Mouse (Mus musculus) embryonic facial prominence, embryonic 14.5 days (tissue): ENCODE measurements at regions not wholly inside any gene's neighbourhood (a gene's known extent, or its start where the extent isn't known, plus 50 kb on each side); places are given as distances from the start of the nearest gene placed in this dataset.

ENCODE experiments used
- ATAC-seq: fragments of 200-750 bp; cut with Nextera tagmentation; 2 replicates; pipeline ENCODE4 v1.8.0; 2017; ENCODE audit warnings: low read depth, moderate number of reproducible peaks, moderate TSS enrichment
- DNase-seq: peaks from one replicate; pipeline ENCODE4 v3.0.0-alpha.2; 2015; ENCODE audit warnings: low spot score
- H3K27ac ChIP-seq: fragments of 300-500 bp; sonication (generic); replicated peaks from 2 replicates; pipeline ENCODE4 v1.5.1; 2014; ENCODE audit warnings: low read depth, mild to moderate bottlenecking, low read length, moderate library complexity
- H3K27me3 ChIP-seq: fragments of 300-500 bp; sonication (generic); replicated peaks from 2 replicates; pipeline ENCODE4 v1.6.1; 2014; ENCODE audit warnings: low read length; ENCODE audit not compliant: control insufficient read depth, insufficient read depth
- H3K36me3 ChIP-seq: fragments of 300-500 bp; sonication (generic); 2 replicates; pipeline ENCODE4 v1.6.1; 2014; ENCODE audit warnings: low read length, mixed read lengths; ENCODE audit not compliant: control insufficient read depth, insufficient read depth
- H3K4me1 ChIP-seq: fragments of 300-500 bp; sonication (generic); 2 replicates; pipeline ENCODE4 v1.6.1; 2014; ENCODE audit warnings: antibody characterized with exemption, low read length; ENCODE audit not compliant: control insufficient read depth, insufficient read depth
- H3K4me2 ChIP-seq: fragments of 300-500 bp; sonication (generic); 2 replicates; pipeline ENCODE4 v1.6.1; 2014; ENCODE audit warnings: low read depth, mild to moderate bottlenecking, low read length, moderate library complexity, mixed read lengths
- H3K4me3 ChIP-seq: fragments of 300-500 bp; sonication (generic); 2 replicates; pipeline ENCODE4 v1.5.1; 2014; ENCODE audit warnings: low read depth, mild to moderate bottlenecking, low read length
- H3K9ac ChIP-seq: fragments of 300-500 bp; sonication (generic); 2 replicates; pipeline ENCODE4 v1.6.1; 2014; ENCODE audit warnings: low read depth, mild to moderate bottlenecking, low read length, moderate library complexity, mixed read lengths
- H3K9me3 ChIP-seq: fragments of 300-500 bp; sonication (generic); 2 replicates; pipeline ENCODE4 v1.6.1; 2016; ENCODE audit warnings: low read length; ENCODE audit not compliant: control insufficient read depth
- WGBS: fragments of 180-500 bp; shearing (Covaris S2); extraction: QIAGEN DNeasy Blood & Tissue Kit; methylation state at CpG from one replicate; pipeline ENCODE4 v1.1.7; 2014; 5-methylcytosine and 5-hydroxymethylcytosine counted together

DNA sequence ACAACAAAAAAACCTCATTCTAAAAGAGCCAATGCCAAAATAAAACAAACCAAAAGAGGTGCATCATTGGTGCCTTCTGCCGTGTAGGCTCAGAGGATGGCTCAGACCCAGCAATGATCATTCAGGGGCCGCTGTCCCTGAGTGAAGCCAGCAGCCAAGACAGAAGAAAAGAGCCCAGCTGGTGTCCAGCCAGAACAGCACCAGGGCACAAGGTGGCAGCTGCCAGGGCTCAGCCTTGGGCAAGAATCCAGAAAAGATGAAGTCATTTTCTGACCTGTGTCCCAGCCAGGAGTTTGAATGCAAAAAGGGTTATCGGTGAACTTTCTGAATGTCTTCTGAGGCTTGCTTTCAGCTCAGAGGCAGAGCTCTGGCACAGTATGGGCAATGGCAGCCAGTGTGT lies 104.8 kb upstream of the Spata13 start:
- no peaks in the 10 kb centered on the region for H3K27me3 ChIP-seq
- H3K4me2 ChIP-seq, result no peak overlapping the region
- H3K4me3 ChIP-seq, result no peak overlapping the region
- 68% methylated on average over 3 of the region's 3 CpGs for WGBS
- no peak for ATAC-seq
- peak; percentile 17 for DNase-seq
- H3K36me3 ChIP-seq, result no peaks in the 10 kb centered on the region
- H3K9me3 ChIP-seq, result no peaks in the 10 kb centered on the region
- peaks cover 11% of the 10 kb centered on the region for H3K4me1 ChIP-seq
- no peak overlapping the region for H3K9ac ChIP-seq
- no peak overlapping the region for H3K27ac ChIP-seq

DNA sequence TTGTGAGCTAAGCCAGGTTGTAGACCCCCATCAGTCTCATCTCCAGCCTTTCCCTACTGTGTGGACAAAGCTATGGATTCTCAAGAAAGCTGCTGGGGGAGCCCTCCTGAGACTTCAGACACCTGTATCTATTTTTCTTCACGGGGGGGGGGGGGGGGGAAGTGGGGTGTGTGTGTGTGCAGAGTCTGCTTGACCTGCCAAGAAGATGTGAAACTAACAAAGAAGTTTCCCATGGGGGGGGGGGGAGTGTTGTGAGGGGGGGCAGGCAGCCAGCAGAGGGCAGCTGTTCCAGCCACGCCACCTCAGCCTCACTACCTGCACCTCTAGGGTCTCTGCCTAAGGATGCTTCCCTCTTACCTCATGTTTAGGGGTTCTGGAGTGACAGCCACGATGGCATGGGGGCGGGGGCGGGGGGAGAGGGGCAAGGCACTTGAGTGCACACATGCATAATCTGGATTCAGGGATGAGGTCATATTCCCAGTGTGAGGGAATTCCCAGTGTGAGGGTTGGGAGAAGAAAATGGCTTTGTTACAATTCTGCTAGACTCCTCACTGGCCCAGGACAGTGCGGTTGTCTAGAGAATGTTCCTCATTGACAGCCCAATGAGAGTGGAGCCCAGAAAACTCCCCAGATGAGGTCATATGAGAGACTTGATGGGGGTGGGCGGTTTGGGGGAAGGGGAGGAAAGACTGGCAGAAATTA lies 104.0 kb upstream of the Spata13 start:
- peak; percentile 30; the same call in 1 of the 2 replicates for ATAC-seq
- no peaks in the 10 kb centered on the region for H3K9me3 ChIP-seq
- 42% methylated on average over 3 of the region's 7 CpGs for whole genome bisulfite sequencing
- no peak overlapping the region for H3K4me2 ChIP-seq
- H3K9ac ChIP-seq, result no peak overlapping the region
- no peak overlapping the region for H3K4me3 ChIP-seq
- H3K36me3 ChIP-seq, result no peaks in the 10 kb centered on the region
- no peaks in the 10 kb centered on the region for H3K27me3 ChIP-seq
- peak; percentile 48 for DNase-seq
- no peak overlapping the region for H3K27ac ChIP-seq
- H3K4me1 ChIP-seq, result peaks cover 11% of the 10 kb centered on the region

DNA sequence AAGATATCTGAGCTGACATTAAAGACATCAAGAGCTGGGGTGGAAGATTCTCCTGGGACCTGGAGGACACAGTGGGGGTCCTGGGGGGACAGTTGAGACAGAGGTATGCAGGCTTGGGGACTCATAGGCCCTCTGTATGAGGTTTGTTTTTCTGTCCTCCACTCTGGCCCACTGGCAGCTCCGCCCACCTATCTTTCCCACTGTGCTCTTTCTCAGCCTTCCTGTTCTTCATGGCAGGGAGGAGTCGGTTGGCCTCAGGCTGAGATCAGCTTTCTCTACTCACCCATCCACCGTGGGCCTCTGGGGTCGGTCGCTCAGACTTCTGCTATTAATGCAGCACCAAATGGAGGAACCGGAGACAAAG lies 103.5 kb upstream of the Spata13 start:
- Histone ChIP-seq H3K36me3 (no peaks in the 10 kb centered on the region), H3K9ac (no peak overlapping the region), H3K4me1 (peaks cover 11% of the 10 kb centered on the region), H3K4me3 (no peak overlapping the region), H3K9me3 (no peaks in the 10 kb centered on the region), H3K4me2 (no peak overlapping the region), H3K27me3 (no peaks in the 10 kb centered on the region), H3K27ac (no peak overlapping the region)
- ATAC-seq, result peak; percentile 34; the same call in 1 of the 2 replicates
- DNase-seq, result no peak
- WGBS, result 22% methylated on average over 6 of the region's 6 CpGs

DNA sequence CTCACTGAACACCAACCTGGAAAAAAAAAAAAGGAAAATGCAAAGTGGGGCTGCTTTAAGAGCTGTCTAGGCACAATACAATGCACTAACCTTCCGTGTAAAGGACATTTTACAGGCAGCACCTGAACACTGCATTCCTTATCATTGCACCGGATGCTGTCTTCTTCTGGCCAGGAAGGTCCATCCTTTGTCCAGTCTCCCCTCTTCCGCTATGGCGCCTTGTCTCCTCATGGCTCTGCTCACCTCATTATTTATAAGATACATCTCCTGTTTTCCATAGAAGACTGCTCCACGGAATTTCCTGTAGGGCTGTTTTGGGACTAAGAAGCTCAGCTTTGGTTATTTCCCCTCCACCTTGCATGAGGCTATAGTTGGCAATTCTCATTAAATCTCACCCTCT lies 102.8 kb upstream of the Spata13 start:
- 85% methylated on average over 5 of the region's 5 CpGs for WGBS
- no peaks in the 10 kb centered on the region for H3K27me3 ChIP-seq
- DNase-seq, result no peak

DNA sequence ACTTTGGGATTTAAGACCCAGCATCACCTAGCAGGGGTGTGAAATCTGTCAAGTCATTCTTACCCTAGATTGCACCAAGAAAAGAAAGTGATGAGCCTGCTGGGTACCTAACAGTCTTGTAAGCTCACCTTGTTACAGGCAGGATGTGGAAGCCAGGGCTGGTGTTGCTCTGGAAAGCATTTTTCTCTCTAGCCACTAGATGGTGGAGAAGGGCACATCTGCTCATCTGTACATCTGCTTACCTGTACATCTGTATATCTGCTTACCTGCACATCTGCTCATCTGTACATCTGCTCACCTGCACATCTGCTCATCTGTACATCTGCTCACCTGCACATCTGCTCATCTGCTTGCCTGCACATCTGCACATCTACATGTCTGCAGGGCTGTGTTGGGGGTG lies 102.0 kb upstream of the Spata13 start:
- H3K4me1 ChIP-seq, result peaks cover 11% of the 10 kb centered on the region
- no peaks in the 10 kb centered on the region for H3K36me3 ChIP-seq
- H3K4me3 ChIP-seq, result no peak overlapping the region
- ATAC-seq (no peak), DNase-seq (no peak)
- H3K9ac ChIP-seq, result no peak overlapping the region
- no peaks in the 10 kb centered on the region for H3K9me3 ChIP-seq
- H3K4me2 ChIP-seq, result no peak overlapping the region
- H3K27ac ChIP-seq, result no peak overlapping the region
- no peaks in the 10 kb centered on the region for H3K27me3 ChIP-seq

More for the DNA sequence above, 102.8 kb upstream of the Spata13 start:
- ATAC-seq, result no peak
- no peak overlapping the region for H3K9ac ChIP-seq
- no peak overlapping the region for H3K4me3 ChIP-seq
- no peaks in the 10 kb centered on the region for H3K36me3 ChIP-seq
- H3K9me3 ChIP-seq, result no peaks in the 10 kb centered on the region
- H3K27ac ChIP-seq, result no peak overlapping the region
- no peak overlapping the region for H3K4me2 ChIP-seq
- H3K4me1 ChIP-seq, result peaks cover 11% of the 10 kb centered on the region

DNA sequence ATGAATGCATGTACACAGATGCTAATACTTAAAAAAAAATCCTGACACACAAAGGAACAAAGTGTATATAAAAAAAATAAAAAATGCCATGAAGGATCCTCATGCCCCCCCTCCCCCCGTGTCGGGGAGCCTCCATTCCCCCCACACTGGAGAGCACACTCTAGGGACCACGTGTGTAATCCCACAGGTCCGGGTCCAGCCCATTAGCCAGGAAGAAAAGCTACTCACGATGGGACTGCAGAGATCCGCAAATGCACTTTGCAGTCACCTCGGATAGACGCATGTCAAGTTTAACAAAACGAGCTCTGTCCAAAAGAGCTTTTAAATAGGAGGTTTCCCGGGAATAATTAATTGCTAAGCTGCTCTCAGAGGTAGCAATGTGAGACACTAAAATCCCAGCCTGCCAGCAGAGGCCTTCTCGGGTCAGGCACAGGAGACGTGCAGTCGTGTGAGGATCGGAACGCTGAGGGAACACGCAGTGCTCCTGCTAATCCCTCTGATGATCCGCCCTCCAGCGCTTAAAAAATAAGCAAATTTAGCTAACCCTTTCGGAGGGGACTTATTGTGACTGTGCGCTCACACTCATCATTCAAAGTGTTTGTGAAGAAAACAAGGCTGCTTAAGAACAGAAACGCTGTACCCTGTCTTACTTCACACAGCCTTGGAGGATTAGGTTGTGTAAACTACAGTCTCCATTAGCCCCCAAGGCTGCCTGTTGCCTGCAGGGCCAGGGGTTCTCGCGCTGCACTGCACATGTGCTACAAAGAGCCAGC lies 100.2 kb upstream of the Spata13 start:
- Histone ChIP-seq H3K4me2 (peak overlapping the region; percentile 7; the same call in 1 of the 2 replicates), H3K4me3 (no peak overlapping the region), H3K9me3 (no peaks in the 10 kb centered on the region), H3K27ac (no peak overlapping the region), H3K9ac (no peak overlapping the region), H3K27me3 (no peaks in the 10 kb centered on the region), H3K36me3 (no peaks in the 10 kb centered on the region), H3K4me1 (peaks cover 11% of the 10 kb centered on the region)
- WGBS, result 35% methylated on average over 23 of the region's 23 CpGs
- peak; percentile 81 for DNase-seq
- peak; percentile 75 for ATAC-seq

DNA sequence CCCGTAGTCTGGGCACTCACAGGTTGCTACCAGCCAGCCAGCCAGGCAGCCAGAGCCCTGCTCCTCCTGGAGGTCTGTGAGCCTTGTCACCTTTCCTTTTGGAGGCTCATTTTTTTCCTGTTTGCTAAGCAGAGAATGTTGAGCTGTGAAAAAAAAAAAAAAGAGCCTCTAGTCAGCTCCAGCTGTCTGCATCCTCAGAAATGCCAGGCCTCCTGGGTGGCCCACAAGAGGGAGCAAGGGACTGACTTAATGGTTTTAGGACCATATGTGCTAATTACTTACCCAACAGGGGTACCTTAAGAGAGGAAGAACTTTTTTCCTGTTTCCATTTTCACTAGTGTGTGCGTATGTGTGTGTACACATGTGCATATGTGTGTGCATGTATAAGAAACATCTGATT lies 94.8 kb upstream of the Spata13 start:
- ATAC-seq (no peak), DNase-seq (peak; percentile 57)
- Histone ChIP-seq H3K9ac (no peak overlapping the region), H3K27me3 (no peaks in the 10 kb centered on the region), H3K9me3 (no peaks in the 10 kb centered on the region), H3K4me2 (no peak overlapping the region), H3K27ac (no peak overlapping the region), H3K4me1 (0 out of 2 replicates have a peak, but pooled peaks cover 3% of the 10 kb centered on the region), H3K4me3 (no peak overlapping the region), H3K36me3 (no peaks in the 10 kb centered on the region)
- WGBS, result 72% methylated on average over 2 of the region's 2 CpGs

DNA sequence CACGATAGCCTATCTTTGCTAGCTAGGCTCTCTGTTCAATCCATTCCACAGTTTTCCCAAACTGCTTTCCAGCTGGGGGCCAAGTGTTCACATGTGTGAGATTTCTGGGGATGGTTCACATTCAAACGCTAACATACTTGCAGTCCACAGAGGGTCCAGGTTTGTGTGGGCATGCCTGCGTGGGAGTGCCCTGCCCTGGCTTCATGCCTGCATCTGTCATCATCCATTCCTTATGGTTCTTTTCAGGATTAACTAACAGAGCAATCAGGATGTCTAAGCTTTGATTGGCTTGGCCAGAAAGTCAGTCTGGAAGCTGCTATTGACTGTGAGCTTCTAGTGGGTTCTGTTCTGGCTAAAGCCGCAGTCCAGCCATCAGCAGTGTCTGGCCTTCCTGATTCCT lies 93.7 kb upstream of the Spata13 start:
- H3K4me2 ChIP-seq, result no peak overlapping the region
- DNase-seq, result peak; percentile 63
- no peak overlapping the region for H3K27ac ChIP-seq
- ATAC-seq, result 0 out of 2 replicates have a peak, but pooled peaks have one; percentile 37
- no peak overlapping the region for H3K4me3 ChIP-seq
- no peaks in the 10 kb centered on the region for H3K27me3 ChIP-seq
- WGBS, result 40% methylated on average over 4 of the region's 4 CpGs
- H3K36me3 ChIP-seq, result no peaks in the 10 kb centered on the region
- H3K4me1 ChIP-seq, result 0 out of 2 replicates have a peak, but pooled peaks cover 3% of the 10 kb centered on the region
- H3K9ac ChIP-seq, result no peak overlapping the region
- no peaks in the 10 kb centered on the region for H3K9me3 ChIP-seq
